In genomic region chr3:57500846-57501245, GRCm38 (mm10) we compare ENCODE assay signal across 25 mouse cellular contexts.
"Had no signal": no experiment of that assay in that cellular context is flagged by ENCODE, and none has a peak within 500 bp of the region (broad histone marks: within the 10 kb centered on the region; RNA-seq: fewer than 3 reads in every experiment).

No protein-coding gene starts in this region.

- H3K4me3 ChIP-seq: heart, embryonic 10.5 days; heart, embryonic 12.5 days; hindbrain, embryonic 13.5 days; hindbrain, embryonic 15.5 days; kidney, embryonic 15.5 days; layer of hippocampus, adult 2 months; left cerebral cortex, adult 2 months; limb, embryonic 10.5 days; limb, embryonic 12.5 days; liver, embryonic 13.5 days; liver, embryonic 15.5 days had no signal

- H3K27ac ChIP-seq: heart, embryonic 10.5 days; hindbrain, embryonic 13.5 days; hindbrain, embryonic 15.5 days; hindbrain, postnatal 0 days; kidney, embryonic 15.5 days; kidney, postnatal 0 days; layer of hippocampus, adult 2 months; left cerebral cortex, adult 2 months; limb, embryonic 10.5 days; limb, embryonic 12.5 days; liver, embryonic 13.5 days; liver, embryonic 15.5 days had no signal

- H3K9me3 ChIP-seq: heart, embryonic 10.5 days; heart, embryonic 12.5 days; hindbrain, embryonic 13.5 days; hindbrain, embryonic 15.5 days; kidney, embryonic 15.5 days; limb, embryonic 10.5 days; limb, embryonic 12.5 days; liver, embryonic 13.5 days; liver, embryonic 15.5 days had no signal

- ATAC-seq: hindbrain, postnatal 0 days; intestine, embryonic 16.5 days had no signal

- H3K4me2 ChIP-seq: heart, embryonic 12.5 days; hindbrain, embryonic 13.5 days; hindbrain, embryonic 15.5 days; kidney, embryonic 15.5 days; limb, embryonic 12.5 days; liver, embryonic 11.5 days; liver, embryonic 13.5 days; liver, embryonic 15.5 days had no signal

- H3K4me1 ChIP-seq: hindbrain, embryonic 13.5 days; hindbrain, embryonic 15.5 days; limb, embryonic 12.5 days; liver, embryonic 13.5 days; liver, embryonic 15.5 days had no signal

- H3K36me3 ChIP-seq: hindbrain, embryonic 13.5 days; hindbrain, embryonic 15.5 days; limb, embryonic 10.5 days; liver, embryonic 13.5 days; liver, embryonic 15.5 days had no signal

- H3K27me3 ChIP-seq: heart, embryonic 12.5 days; hindbrain, embryonic 13.5 days; hindbrain, embryonic 15.5 days; kidney, embryonic 15.5 days; limb, embryonic 12.5 days; liver, embryonic 13.5 days; liver, embryonic 15.5 days had no signal

- DNase-seq: gastrocnemius, postnatal 10 days; gastrocnemius, postnatal 25 days; heart, adult 18-20 months; heart, postnatal 10 days; kidney, adult 11 months; kidney, adult 2 months; kidney, adult 9 months; kidney, postnatal 14 days; kidney, postnatal 4 days; liver; liver, embryonic 13.5 days had no signal

- H3K9ac ChIP-seq: heart, embryonic 12.5 days; hindbrain, embryonic 13.5 days; hindbrain, embryonic 15.5 days; kidney, embryonic 15.5 days; limb, embryonic 12.5 days; liver, embryonic 13.5 days; liver, embryonic 15.5 days had no signal
